Mouse (Mus musculus): ENCODE results near the gene Cetn3. TPM values are rescaled to one million over a fixed set of nuclear protein-coding genes. Genes with fewer than 3 reads are reported as not detected.

The Cetn3 gene
- 237 and 275 TPM in 2 replicates for polyA plus RNA-seq (2016; fragmentation: Nextera tagmentation; extraction: Ambion mirVana)

GRCm38 (mm10) chr13:81782971-81783404, at the start of gene Cetn3:
Gene Cetn3, plus strand, starts transcription at chr13:81783077.
- Histone ChIP-seq H3K4me1 (peaks cover 31% of the 10 kb centered on the region), H3K36me3 (replicated peaks) (peaks cover 13% of the 10 kb centered on the region), H3K9me3 (no peaks in the 10 kb centered on the region), H3K27me3 (ENCODE audit: poor library complexity, severe bottlenecking) (no peaks in the 10 kb centered on the region), H3K27ac (peak within 1 kb of the TSS; percentile 97), H3K4me3 (peak within 1 kb of the TSS; percentile 65)
- DNase-seq (ENCODE audit: extremely low spot score, low spot score) = peak; percentile 91
- WGBS = 0% methylated on average over 29 of the region's 29 CpGs

- Histone ChIP-seq H3K36me3 (replicated peaks) (no peaks in the 10 kb centered on the region), H3K27ac (no peak overlapping the region), H3K4me3 (no peak overlapping the region), H3K27me3 (ENCODE audit: poor library complexity, severe bottlenecking) (no peaks in the 10 kb centered on the region), H3K9me3 (no peaks in the 10 kb centered on the region), H3K4me1 (no peaks in the 10 kb centered on the region)
- 86% methylated on average over 5 of the region's 5 CpGs for WGBS
- no peak for DNase-seq (ENCODE audit: extremely low spot score, low spot score)
These were observed 46.3 kb upstream of the Cetn3 start for GRCm38 (mm10) chr13:81736606-81737005.

GRCm38 (mm10) chr13:81740898-81741297, 42.0 kb upstream of the Cetn3 start:
- Histone ChIP-seq H3K36me3 (replicated peaks) (no peaks in the 10 kb centered on the region), H3K4me1 (peaks cover 12% of the 10 kb centered on the region), H3K27ac (no peak overlapping the region), H3K9me3 (no peaks in the 10 kb centered on the region), H3K4me3 (no peak overlapping the region), H3K27me3 (ENCODE audit: poor library complexity, severe bottlenecking) (no peaks in the 10 kb centered on the region)
- no peak for DNase-seq (ENCODE audit: extremely low spot score, low spot score)
- WGBS = 61% methylated on average over 3 of the region's 3 CpGs

- H3K4me3 ChIP-seq = no peak overlapping the region
- no peaks in the 10 kb centered on the region for H3K36me3 ChIP-seq (replicated peaks)
- H3K9me3 ChIP-seq = peaks cover 8% of the 10 kb centered on the region
- no peaks in the 10 kb centered on the region for H3K27me3 ChIP-seq (ENCODE audit: poor library complexity, severe bottlenecking)
- 44% methylated on average over 10 of the region's 10 CpGs for WGBS
- no peak for DNase-seq (ENCODE audit: extremely low spot score, low spot score)
- peaks cover 12% of the 10 kb centered on the region for H3K4me1 ChIP-seq
- no peak overlapping the region for H3K27ac ChIP-seq
These were observed 39.3 kb upstream of the Cetn3 start for GRCm38 (mm10) chr13:81743391-81744091.

GRCm38 (mm10) chr13:81744092-81744396, 38.8 kb upstream of the Cetn3 start:
- no peak overlapping the region for H3K4me3 ChIP-seq
- peaks cover 12% of the 10 kb centered on the region for H3K4me1 ChIP-seq
- DNase-seq (ENCODE audit: extremely low spot score, low spot score) = no peak
- no peak overlapping the region for H3K27ac ChIP-seq
- 36% methylated on average over 2 of the region's 2 CpGs for WGBS
- H3K36me3 ChIP-seq (replicated peaks) = no peaks in the 10 kb centered on the region
- peaks cover 8% of the 10 kb centered on the region for H3K9me3 ChIP-seq
- no peaks in the 10 kb centered on the region for H3K27me3 ChIP-seq (ENCODE audit: poor library complexity, severe bottlenecking)

GRCm38 (mm10) chr13:81754878-81755277, 28.0 kb upstream of the Cetn3 start:
- Histone ChIP-seq H3K4me1 (no peaks in the 10 kb centered on the region), H3K9me3 (no peaks in the 10 kb centered on the region), H3K36me3 (replicated peaks) (no peaks in the 10 kb centered on the region), H3K27ac (no peak overlapping the region), H3K27me3 (ENCODE audit: poor library complexity, severe bottlenecking) (no peaks in the 10 kb centered on the region), H3K4me3 (no peak overlapping the region)
- no peak for DNase-seq (ENCODE audit: extremely low spot score, low spot score)

- H3K36me3 ChIP-seq (replicated peaks) = no peaks in the 10 kb centered on the region
- H3K4me3 ChIP-seq = no peak overlapping the region
- no peaks in the 10 kb centered on the region for H3K4me1 ChIP-seq
- no peaks in the 10 kb centered on the region for H3K9me3 ChIP-seq
- 97% methylated on average over 1 of the region's 1 CpGs for WGBS
- H3K27me3 ChIP-seq (ENCODE audit: poor library complexity, severe bottlenecking) = no peaks in the 10 kb centered on the region
- no peak for DNase-seq (ENCODE audit: extremely low spot score, low spot score)
- H3K27ac ChIP-seq = no peak overlapping the region
These were observed 27.6 kb upstream of the Cetn3 start for GRCm38 (mm10) chr13:81755324-81755723.

GRCm38 (mm10) chr13:81757058-81757660, 25.7 kb upstream of the Cetn3 start:
- no peak overlapping the region for H3K4me3 ChIP-seq
- no peaks in the 10 kb centered on the region for H3K36me3 ChIP-seq (replicated peaks)
- no peaks in the 10 kb centered on the region for H3K9me3 ChIP-seq
- no peaks in the 10 kb centered on the region for H3K4me1 ChIP-seq
- DNase-seq (ENCODE audit: extremely low spot score, low spot score) = no peak
- no peak overlapping the region for H3K27ac ChIP-seq
- WGBS = 93% methylated on average over 5 of the region's 5 CpGs
- H3K27me3 ChIP-seq (ENCODE audit: poor library complexity, severe bottlenecking) = no peaks in the 10 kb centered on the region

- no peak overlapping the region for H3K27ac ChIP-seq
- H3K36me3 ChIP-seq (replicated peaks) = no peaks in the 10 kb centered on the region
- no peaks in the 10 kb centered on the region for H3K9me3 ChIP-seq
- peak; percentile 31 for DNase-seq (ENCODE audit: extremely low spot score, low spot score)
- H3K4me1 ChIP-seq = peaks cover 4% of the 10 kb centered on the region; the same call in 1 of the 2 replicates
- no peaks in the 10 kb centered on the region for H3K27me3 ChIP-seq (ENCODE audit: poor library complexity, severe bottlenecking)
- H3K4me3 ChIP-seq = no peak overlapping the region
- 30% methylated on average over 3 of the region's 3 CpGs for WGBS
These were observed 22.5 kb upstream of the Cetn3 start for GRCm38 (mm10) chr13:81760379-81760778.

- 32% methylated on average over 14 of the region's 14 CpGs for WGBS
- Histone ChIP-seq H3K36me3 (replicated peaks) (no peaks in the 10 kb centered on the region), H3K4me1 (peaks cover 4% of the 10 kb centered on the region; the same call in 1 of the 2 replicates), H3K9me3 (no peaks in the 10 kb centered on the region), H3K27me3 (ENCODE audit: poor library complexity, severe bottlenecking) (no peaks in the 10 kb centered on the region), H3K4me3 (no peak overlapping the region), H3K27ac (no peak overlapping the region)
- DNase-seq (ENCODE audit: extremely low spot score, low spot score) = peak; percentile 28
These were observed 21.2 kb upstream of the Cetn3 start for GRCm38 (mm10) chr13:81761566-81762186.

GRCm38 (mm10) chr13:81764173-81764572, 18.7 kb upstream of the Cetn3 start:
- 91% methylated on average over 5 of the region's 5 CpGs for WGBS
- DNase-seq (ENCODE audit: extremely low spot score, low spot score) = no peak
- H3K4me1 ChIP-seq = peaks cover 4% of the 10 kb centered on the region; the same call in 1 of the 2 replicates
- no peaks in the 10 kb centered on the region for H3K27me3 ChIP-seq (ENCODE audit: poor library complexity, severe bottlenecking)
- no peaks in the 10 kb centered on the region for H3K36me3 ChIP-seq (replicated peaks)
- H3K9me3 ChIP-seq = 0 out of 2 replicates have a peak, but pooled peaks cover 9% of the 10 kb centered on the region
- no peak overlapping the region for H3K4me3 ChIP-seq
- H3K27ac ChIP-seq = no peak overlapping the region

- Histone ChIP-seq H3K36me3 (replicated peaks) (no peaks in the 10 kb centered on the region), H3K4me3 (no peak overlapping the region), H3K9me3 (0 out of 2 replicates have a peak, but pooled peaks cover 9% of the 10 kb centered on the region), H3K27ac (no peak overlapping the region), H3K27me3 (ENCODE audit: poor library complexity, severe bottlenecking) (no peaks in the 10 kb centered on the region), H3K4me1 (peaks cover 4% of the 10 kb centered on the region; the same call in 1 of the 2 replicates)
- peak; percentile 28 for DNase-seq (ENCODE audit: extremely low spot score, low spot score)
- 88% methylated on average over 7 of the region's 7 CpGs for WGBS
These were observed 15.7 kb upstream of the Cetn3 start for GRCm38 (mm10) chr13:81767038-81767659.

- no peaks in the 10 kb centered on the region for H3K4me1 ChIP-seq
- no peak overlapping the region for H3K4me3 ChIP-seq
- no peak overlapping the region for H3K27ac ChIP-seq
- WGBS = 88% methylated on average over 3 of the region's 3 CpGs
- no peaks in the 10 kb centered on the region for H3K9me3 ChIP-seq
- no peaks in the 10 kb centered on the region for H3K36me3 ChIP-seq (replicated peaks)
- no peaks in the 10 kb centered on the region for H3K27me3 ChIP-seq (ENCODE audit: poor library complexity, severe bottlenecking)
- no peak for DNase-seq (ENCODE audit: extremely low spot score, low spot score)
These were observed 6.7 kb upstream of the Cetn3 start for GRCm38 (mm10) chr13:81776217-81776616.
